29 mouse cellular contexts compared by ENCODE assay signal in genomic region chrX:57408769-57409168, GRCm38 (mm10). TPM values are rescaled to one million over a fixed set of nuclear protein-coding genes. Genes with fewer than 3 reads are reported as not detected.
"Had no signal": no experiment of that assay in that cellular context is flagged by ENCODE, and none has a peak within 500 bp of the region (broad histone marks: within the 10 kb centered on the region; RNA-seq: fewer than 3 reads in every experiment).

Gm364 (plus strand) TSS chrX:57409154.

- H3K4me3 ChIP-seq: liver, embryonic 13.5 days; liver, embryonic 15.5 days; lung, embryonic 15.5 days; megakaryocyte, embryonic 14.5 days; midbrain, embryonic 13.5 days; midbrain, embryonic 15.5 days; myocyte; neural tube, embryonic 13.5 days; neural tube, embryonic 15.5 days had no signal

- H3K9ac ChIP-seq: liver, embryonic 13.5 days; liver, embryonic 15.5 days; liver, postnatal 0 days; lung, embryonic 15.5 days; midbrain, embryonic 13.5 days; midbrain, embryonic 15.5 days; neural tube, embryonic 13.5 days; neural tube, embryonic 15.5 days had no signal

- ATAC-seq: liver, postnatal 0 days; lung, postnatal 0 days; midbrain, embryonic 13.5 days; midbrain, embryonic 15.5 days had no signal

- H3K27me3 ChIP-seq: liver, embryonic 13.5 days; liver, embryonic 15.5 days; lung, embryonic 15.5 days; megakaryocyte, embryonic 14.5 days; midbrain, embryonic 13.5 days; midbrain, embryonic 15.5 days; neural tube, embryonic 13.5 days; neural tube, embryonic 15.5 days had no signal

- H3K4me2 ChIP-seq: liver, embryonic 13.5 days; liver, embryonic 15.5 days; lung, embryonic 15.5 days; midbrain, embryonic 11.5 days; midbrain, embryonic 13.5 days; midbrain, embryonic 15.5 days; neural tube, embryonic 13.5 days; neural tube, embryonic 15.5 days had no signal

- H3K4me1 ChIP-seq: liver, embryonic 13.5 days; liver, embryonic 15.5 days; lung, embryonic 15.5 days; megakaryocyte, embryonic 14.5 days; midbrain, embryonic 13.5 days; midbrain, embryonic 15.5 days; neural tube, embryonic 13.5 days; neural tube, embryonic 15.5 days had no signal

- H3K27ac ChIP-seq: liver, embryonic 13.5 days; liver, embryonic 15.5 days; lung, embryonic 15.5 days; macrophage; midbrain, embryonic 13.5 days; midbrain, embryonic 15.5 days; neural tube, embryonic 13.5 days; neural tube, embryonic 15.5 days had no signal

- H3K9me3 ChIP-seq: liver, embryonic 13.5 days; liver, embryonic 15.5 days; lung, embryonic 15.5 days; megakaryocyte, embryonic 14.5 days; midbrain, embryonic 13.5 days; midbrain, embryonic 15.5 days; neural tube, embryonic 13.5 days; neural tube, embryonic 15.5 days had no signal

- H3K36me3 ChIP-seq: liver, embryonic 13.5 days; liver, embryonic 15.5 days; lung, embryonic 15.5 days; midbrain, embryonic 13.5 days; midbrain, embryonic 15.5 days; neural tube, embryonic 13.5 days; neural tube, embryonic 15.5 days had no signal

- DNase-seq: liver, embryonic 13.5 days; liver, postnatal 0 days; lung, adult 2 months; lung, postnatal 14 days; lung, postnatal 36 days; retina, postnatal 1 day; right cerebral cortex, adult 18-20 months; right cerebral cortex, postnatal 4 days; spleen, adult 18-20 months; thymus, adult 2 months; thymus, postnatal 25 days; thymus, postnatal 4 days had no signal

RNA-seq across cellular contexts. Expression of gene Gm364, which starts in this region (rescaled TPM):
- total RNA-seq: megakaryocyte progenitor cell, adult 5-6 weeks had no signal
- polyA plus RNA-seq: liver, embryonic 13.5 days; liver, postnatal 0 days; lung, adult 2 months; lung, embryonic 15.5 days; lung, postnatal 0 days; macrophage; midbrain, embryonic 11.5 days; midbrain, embryonic 13.5 days; midbrain, embryonic 15.5 days; neural tube, embryonic 11.5 days; neural tube, embryonic 13.5 days; neural tube, embryonic 15.5 days; small intestine, adult 2 months; stomach, embryonic 14.5 days; stomach, embryonic 16.5 days; thymus, adult 2 months; urinary bladder, adult 2 months had no signal
